Mouse (Mus musculus): ENCODE results near the gene Magi1.

GRCm38 (mm10) chr6:93892922-93893321 lies 390.8 kb downstream of the Magi1 start:
- TF ChIP-seq POLR2A (IDR thresholded peaks at IDR 0.05; ENCODE audit: insufficient read length, low read depth): no peak
- no peak for TF ChIP-seq POLR2AphosphoS2 (IDR thresholded peaks at IDR 0.05; ENCODE audit: insufficient read length, low read depth)
- TF ChIP-seq USF1 (IDR thresholded peaks at IDR 0.05; ENCODE audit: low read depth): no peak
- TF ChIP-seq MYOD1 (IDR thresholded peaks at IDR 0.05; ENCODE audit: control insufficient read depth in 1 of 3, insufficient read length in 2 of 3, low read depth in 2 of 3): no peak
- TF ChIP-seq TCF12 (IDR thresholded peaks at IDR 0.05; ENCODE audit: insufficient read depth, poor library complexity, severe bottlenecking): no peak

Measured in myocyte (in vitro differentiated cells).